Mouse (Mus musculus): ENCODE measurements around the gene Gm49403. TPM values are rescaled to one million over a fixed set of nuclear protein-coding genes. Genes with fewer than 3 reads are reported as not detected.
A peak's percentile ranks its signal among the peaks of the same experiment; 100 is the strongest.

The Gm49403 gene
- total and polyA plus RNA-seq, 2 experiments from 2014 or later = not detected

- TF ChIP-seq CTCF (IDR thresholded peaks at IDR 0.05; ENCODE audit: low read depth) (0 out of 2 replicates have a peak, but pooled peaks have one; percentile 10), EP300 (IDR thresholded peaks at IDR 0.05; ENCODE audit: low read depth) (no peak)
- Histone ChIP-seq H3K9ac (replicated peaks; ENCODE audit: low read depth, low read length) (peak within 1 kb of the TSS; percentile 93), H3K27me3 (ENCODE audit: control insufficient read depth, insufficient read depth, low read length) (no peaks in the 10 kb centered on the region), H3K4me1 (ENCODE audit: control insufficient read depth, insufficient read depth) (peaks cover 16% of the 10 kb centered on the region), H3K4me3 (ENCODE audit: low read depth, low read length) (peak within 1 kb of the TSS; percentile 89), H3K27ac (ENCODE audit: low read depth) (peak within 1 kb of the TSS; percentile 91), H3K9me3 (replicated peaks; ENCODE audit: control insufficient read depth, low read length) (no peaks in the 10 kb centered on the region), H3K4me2 (ENCODE audit: low read depth, low read length) (peak within 1 kb of the TSS; percentile 82), H3K36me3 (replicated peaks; ENCODE audit: control insufficient read depth, insufficient read depth, low read length) (peaks cover 21% of the 10 kb centered on the region)
- WGBS = under 1% methylated on average over 53 of the region's 53 CpGs
- DNase-seq (ENCODE audit: low spot score) (peak; percentile 97), ATAC-seq (ENCODE audit: insufficient read depth, low read depth) (peak; percentile 99)
Measured at GRCm38 (mm10) chr19:8897865-8898495, 14.2 kb downstream of the Gm49403 start, which contains the start of gene Ganab. Gene Ganab (plus strand): TSS chr19:8898071.

- no peaks in the 10 kb centered on the region for H3K27me3 ChIP-seq (ENCODE audit: control insufficient read depth, insufficient read depth, low read length)
- peaks cover 16% of the 10 kb centered on the region for H3K4me1 ChIP-seq (ENCODE audit: control insufficient read depth, insufficient read depth)
- TF ChIP-seq EP300 (IDR thresholded peaks at IDR 0.05; ENCODE audit: low read depth) (no peak), CTCF (IDR thresholded peaks at IDR 0.05; ENCODE audit: low read depth) (no peak)
- peaks cover 27% of the 10 kb centered on the region for H3K36me3 ChIP-seq (replicated peaks; ENCODE audit: control insufficient read depth, insufficient read depth, low read length)
- peak overlapping the region; percentile 89 for H3K4me3 ChIP-seq (ENCODE audit: low read depth, low read length)
- DNase-seq (ENCODE audit: low spot score) = no peak
- peak overlapping the region; percentile 91 for H3K27ac ChIP-seq (ENCODE audit: low read depth)
- ATAC-seq (ENCODE audit: insufficient read depth, low read depth) = no peak
- peak overlapping the region; percentile 82 for H3K4me2 ChIP-seq (ENCODE audit: low read depth, low read length)
- peak overlapping the region; percentile 93 for H3K9ac ChIP-seq (replicated peaks; ENCODE audit: low read depth, low read length)
- 6% methylated on average over 13 of the region's 13 CpGs for WGBS
- no peaks in the 10 kb centered on the region for H3K9me3 ChIP-seq (replicated peaks; ENCODE audit: control insufficient read depth, low read length)
Measured at GRCm38 (mm10) chr19:8898576-8898975, 14.8 kb downstream of the Gm49403 start.

GRCm38 (mm10) chr19:8899079-8899478 is 15.3 kb downstream of the Gm49403 start:
- H3K4me3 ChIP-seq (ENCODE audit: low read depth, low read length) = peak overlapping the region; percentile 89
- H3K9ac ChIP-seq (replicated peaks; ENCODE audit: low read depth, low read length) = peak overlapping the region; percentile 93
- peak overlapping the region; percentile 82 for H3K4me2 ChIP-seq (ENCODE audit: low read depth, low read length)
- 32% methylated on average over 3 of the region's 3 CpGs for WGBS
- H3K27me3 ChIP-seq (ENCODE audit: control insufficient read depth, insufficient read depth, low read length) = no peaks in the 10 kb centered on the region
- H3K9me3 ChIP-seq (replicated peaks; ENCODE audit: control insufficient read depth, low read length) = no peaks in the 10 kb centered on the region
- no peak for TF ChIP-seq EP300 (IDR thresholded peaks at IDR 0.05; ENCODE audit: low read depth)
- TF ChIP-seq CTCF (IDR thresholded peaks at IDR 0.05; ENCODE audit: low read depth) = no peak
- peaks cover 16% of the 10 kb centered on the region for H3K4me1 ChIP-seq (ENCODE audit: control insufficient read depth, insufficient read depth)
- H3K27ac ChIP-seq (ENCODE audit: low read depth) = no peak overlapping the region
- DNase-seq (ENCODE audit: low spot score) = no peak
- H3K36me3 ChIP-seq (replicated peaks; ENCODE audit: control insufficient read depth, insufficient read depth, low read length) = peaks cover 31% of the 10 kb centered on the region
- ATAC-seq (ENCODE audit: insufficient read depth, low read depth) = no peak

GRCm38 (mm10) chr19:8903412-8903811 is 19.7 kb downstream of the Gm49403 start:
- peaks cover 62% of the 10 kb centered on the region for H3K36me3 ChIP-seq (replicated peaks; ENCODE audit: control insufficient read depth, insufficient read depth, low read length)

GRCm38 (mm10) chr19:8908531-8908930 is 24.8 kb downstream of the Gm49403 start:
- H3K4me1 ChIP-seq (ENCODE audit: control insufficient read depth, insufficient read depth) = no peaks in the 10 kb centered on the region
- no peak overlapping the region for H3K4me2 ChIP-seq (ENCODE audit: low read depth, low read length)
- 92% methylated on average over 6 of the region's 6 CpGs for WGBS
- no peaks in the 10 kb centered on the region for H3K9me3 ChIP-seq (replicated peaks; ENCODE audit: control insufficient read depth, low read length)
- no peak for DNase-seq (ENCODE audit: low spot score)
- peaks cover 98% of the 10 kb centered on the region for H3K36me3 ChIP-seq (replicated peaks; ENCODE audit: control insufficient read depth, insufficient read depth, low read length)
- no peaks in the 10 kb centered on the region for H3K27me3 ChIP-seq (ENCODE audit: control insufficient read depth, insufficient read depth, low read length)
- H3K4me3 ChIP-seq (ENCODE audit: low read depth, low read length) = no peak overlapping the region
- no peak overlapping the region for H3K27ac ChIP-seq (ENCODE audit: low read depth)
- H3K9ac ChIP-seq (replicated peaks; ENCODE audit: low read depth, low read length) = no peak overlapping the region
- TF ChIP-seq CTCF (IDR thresholded peaks at IDR 0.05; ENCODE audit: low read depth) = no peak
- TF ChIP-seq EP300 (IDR thresholded peaks at IDR 0.05; ENCODE audit: low read depth) = no peak
- no peak for ATAC-seq (ENCODE audit: insufficient read depth, low read depth)

More at GRCm38 (mm10) chr19:8903412-8903811, 19.7 kb downstream of the Gm49403 start:
- H3K9me3 ChIP-seq (replicated peaks; ENCODE audit: control insufficient read depth, low read length) = no peaks in the 10 kb centered on the region
- no peak overlapping the region for H3K4me2 ChIP-seq (ENCODE audit: low read depth, low read length)
- no peak overlapping the region for H3K9ac ChIP-seq (replicated peaks; ENCODE audit: low read depth, low read length)
- H3K27me3 ChIP-seq (ENCODE audit: control insufficient read depth, insufficient read depth, low read length) = no peaks in the 10 kb centered on the region
- TF ChIP-seq CTCF (IDR thresholded peaks at IDR 0.05; ENCODE audit: low read depth) = no peak
- no peak for TF ChIP-seq EP300 (IDR thresholded peaks at IDR 0.05; ENCODE audit: low read depth)
- H3K4me3 ChIP-seq (ENCODE audit: low read depth, low read length) = no peak overlapping the region
- ATAC-seq (ENCODE audit: insufficient read depth, low read depth) (no peak), DNase-seq (ENCODE audit: low spot score) (no peak)
- H3K27ac ChIP-seq (ENCODE audit: low read depth) = no peak overlapping the region
- H3K4me1 ChIP-seq (ENCODE audit: control insufficient read depth, insufficient read depth) = peaks cover 11% of the 10 kb centered on the region
- 91% methylated on average over 5 of the region's 5 CpGs for WGBS

Data from heart, postnatal 0 days (tissue).